Mouse (Mus musculus): ENCODE results near the gene Trpm3. TPM values are rescaled to one million over a fixed set of nuclear protein-coding genes. Genes with fewer than 3 reads are reported as not detected.

Gene Trpm3
- total and polyA plus RNA-seq, 2 experiments from 2014 or later: 19.1 to 64.7 TPM

DNA sequence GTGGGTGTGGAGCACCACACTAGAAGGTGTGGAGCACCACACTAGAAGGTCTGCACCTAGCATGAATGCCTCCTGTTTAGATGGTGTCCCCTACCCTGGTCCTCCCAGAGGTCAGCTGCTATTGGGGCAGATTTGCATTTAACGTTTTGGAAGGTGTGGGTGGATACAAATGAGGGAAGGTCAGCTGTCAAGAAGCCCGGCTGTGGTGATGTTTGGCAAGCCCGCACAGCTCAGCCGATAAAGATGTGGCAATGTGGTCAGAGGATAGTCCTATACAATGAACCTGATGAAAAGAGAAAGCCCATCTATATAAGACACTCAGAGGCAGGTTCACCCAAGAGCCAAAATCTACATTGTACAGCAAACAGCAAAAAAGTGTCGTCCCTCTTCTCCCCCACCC, 895.3 kb downstream of the Trpm3 start:
- DNase-seq (ENCODE audit: low spot score) (no peak), ATAC-seq (ENCODE audit: low FRiP score) (no peak)
- WGBS: 80% methylated on average over 5 of the region's 5 CpGs
- Histone ChIP-seq H3K27me3 (ENCODE audit: insufficient read depth, low read length) (no peaks in the 10 kb centered on the region), H3K4me2 (ENCODE audit: low read depth, low read length, poor library complexity, severe bottlenecking) (no peak overlapping the region), H3K27ac (ENCODE audit: low read depth, low read length) (no peak overlapping the region), H3K4me3 (ENCODE audit: low read depth, low read length) (no peak overlapping the region), H3K36me3 (ENCODE audit: insufficient read depth, low read length) (no peaks in the 10 kb centered on the region), H3K9me3 (ENCODE audit: low read length) (no peaks in the 10 kb centered on the region), H3K4me1 (ENCODE audit: insufficient read depth, low read length) (0 out of 2 replicates have a peak, but pooled peaks cover 3% of the 10 kb centered on the region), H3K9ac (replicated peaks; ENCODE audit: low read length, poor library complexity, severe bottlenecking) (no peak overlapping the region)
- TF ChIP-seq CTCF (IDR thresholded peaks at IDR 0.05): no peak

DNA sequence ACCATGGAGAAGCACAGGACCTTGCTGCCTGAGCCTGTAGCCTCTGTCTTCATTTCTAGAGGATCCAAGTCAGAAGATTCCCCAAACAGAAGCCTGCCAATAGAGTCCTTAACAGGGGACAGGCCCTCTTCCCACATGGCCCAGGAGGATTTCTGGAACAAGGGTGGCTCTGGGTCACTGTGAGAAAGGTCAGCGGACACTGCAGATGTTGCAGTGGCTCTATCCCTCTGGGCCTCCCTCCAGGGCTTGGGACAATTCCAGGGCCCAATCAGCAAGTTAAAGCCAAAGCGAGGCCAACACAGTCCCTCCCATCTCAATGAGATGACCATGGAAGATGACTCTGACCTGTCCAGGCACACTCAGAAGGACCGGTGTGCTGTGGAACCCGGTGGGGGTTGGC, 896.1 kb downstream of the Trpm3 start:
- WGBS: 90% methylated on average over 4 of the region's 4 CpGs
- no peak overlapping the region for H3K4me2 ChIP-seq (ENCODE audit: low read depth, low read length, poor library complexity, severe bottlenecking)
- H3K36me3 ChIP-seq (ENCODE audit: insufficient read depth, low read length): no peaks in the 10 kb centered on the region
- 0 out of 2 replicates have a peak, but pooled peaks cover 3% of the 10 kb centered on the region for H3K4me1 ChIP-seq (ENCODE audit: insufficient read depth, low read length)
- DNase-seq (ENCODE audit: low spot score): no peak
- H3K27ac ChIP-seq (ENCODE audit: low read depth, low read length): no peak overlapping the region
- H3K4me3 ChIP-seq (ENCODE audit: low read depth, low read length): no peak overlapping the region
- TF ChIP-seq CTCF (IDR thresholded peaks at IDR 0.05): no peak
- ATAC-seq (ENCODE audit: low FRiP score): no peak
- no peaks in the 10 kb centered on the region for H3K27me3 ChIP-seq (ENCODE audit: insufficient read depth, low read length)
- H3K9me3 ChIP-seq (ENCODE audit: low read length): no peaks in the 10 kb centered on the region
- H3K9ac ChIP-seq (replicated peaks; ENCODE audit: low read length, poor library complexity, severe bottlenecking): no peak overlapping the region

DNA sequence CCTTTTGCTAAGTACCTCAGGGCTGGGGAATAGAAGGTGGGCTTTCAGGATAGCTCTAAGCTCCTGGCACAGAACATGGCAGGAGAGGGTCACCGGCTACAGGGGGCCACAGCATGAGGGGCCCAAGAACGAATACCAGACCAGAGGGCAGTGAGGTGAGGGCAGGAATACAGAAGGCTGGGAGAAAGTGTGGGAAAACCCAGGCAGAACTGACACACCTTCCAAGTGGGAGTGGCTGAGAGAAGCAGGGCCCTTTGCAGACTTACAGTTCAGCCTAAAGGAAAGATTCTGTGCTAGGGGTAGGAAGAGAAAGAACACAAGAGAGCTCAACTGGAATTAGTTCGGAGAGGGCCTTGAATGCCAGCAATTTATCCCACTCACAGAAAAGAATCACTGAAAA, 896.9 kb downstream of the Trpm3 start:
- no peak overlapping the region for H3K4me3 ChIP-seq (ENCODE audit: low read depth, low read length)
- WGBS: 90% methylated on average over 3 of the region's 3 CpGs
- ATAC-seq (ENCODE audit: low FRiP score) (no peak), DNase-seq (ENCODE audit: low spot score) (no peak)
- no peak overlapping the region for H3K4me2 ChIP-seq (ENCODE audit: low read depth, low read length, poor library complexity, severe bottlenecking)
- 0 out of 2 replicates have a peak, but pooled peaks cover 3% of the 10 kb centered on the region for H3K4me1 ChIP-seq (ENCODE audit: insufficient read depth, low read length)
- H3K9ac ChIP-seq (replicated peaks; ENCODE audit: low read length, poor library complexity, severe bottlenecking): no peak overlapping the region
- H3K27me3 ChIP-seq (ENCODE audit: insufficient read depth, low read length): no peaks in the 10 kb centered on the region
- TF ChIP-seq CTCF (IDR thresholded peaks at IDR 0.05): no peak
- H3K9me3 ChIP-seq (ENCODE audit: low read length): no peaks in the 10 kb centered on the region
- no peaks in the 10 kb centered on the region for H3K36me3 ChIP-seq (ENCODE audit: insufficient read depth, low read length)
- H3K27ac ChIP-seq (ENCODE audit: low read depth, low read length): no peak overlapping the region

DNA sequence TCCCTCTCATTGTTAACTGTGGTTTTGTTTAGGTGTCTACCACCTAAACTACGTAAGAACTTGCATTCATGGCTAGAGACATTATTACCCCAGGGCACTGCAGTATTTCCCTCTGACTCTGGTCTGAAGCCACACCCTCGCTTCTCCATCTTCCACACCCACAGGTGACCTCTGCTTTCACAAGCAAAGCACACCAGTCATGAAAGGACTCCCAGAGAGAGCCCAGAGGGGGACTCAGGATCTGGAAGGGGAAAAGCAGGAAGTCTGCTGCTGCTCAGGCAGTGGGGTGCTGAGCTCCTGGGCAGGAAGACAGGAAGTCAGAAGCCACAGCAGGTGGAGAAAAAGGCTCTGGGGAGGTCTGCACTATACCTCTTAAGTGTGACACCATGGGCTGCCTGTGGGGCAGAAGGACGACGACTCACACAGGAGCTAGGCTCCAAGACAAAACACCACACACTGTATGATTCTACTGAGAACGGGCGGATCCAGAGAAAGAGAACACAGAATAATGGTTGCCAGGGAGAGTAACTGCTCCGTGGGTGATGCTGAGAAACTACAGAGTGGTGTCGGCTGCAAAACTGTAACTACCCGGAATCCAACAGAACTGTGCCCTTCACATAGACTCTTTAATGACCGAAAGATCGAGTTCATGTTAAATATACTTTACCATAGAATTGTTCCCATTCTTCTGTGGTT, 898.1 kb downstream of the Trpm3 start:
- Histone ChIP-seq H3K4me3 (ENCODE audit: low read depth, low read length) (no peak overlapping the region), H3K9ac (replicated peaks; ENCODE audit: low read length, poor library complexity, severe bottlenecking) (no peak overlapping the region), H3K27ac (ENCODE audit: low read depth, low read length) (no peak overlapping the region), H3K36me3 (ENCODE audit: insufficient read depth, low read length) (no peaks in the 10 kb centered on the region), H3K27me3 (ENCODE audit: insufficient read depth, low read length) (no peaks in the 10 kb centered on the region), H3K4me2 (ENCODE audit: low read depth, low read length, poor library complexity, severe bottlenecking) (no peak overlapping the region), H3K4me1 (ENCODE audit: insufficient read depth, low read length) (0 out of 2 replicates have a peak, but pooled peaks cover 3% of the 10 kb centered on the region), H3K9me3 (ENCODE audit: low read length) (no peaks in the 10 kb centered on the region)
- 54% methylated on average over 11 of the region's 11 CpGs for WGBS
- no peak for ATAC-seq (ENCODE audit: low FRiP score)
- no peak for TF ChIP-seq CTCF (IDR thresholded peaks at IDR 0.05)
- DNase-seq (ENCODE audit: low spot score): no peak

DNA sequence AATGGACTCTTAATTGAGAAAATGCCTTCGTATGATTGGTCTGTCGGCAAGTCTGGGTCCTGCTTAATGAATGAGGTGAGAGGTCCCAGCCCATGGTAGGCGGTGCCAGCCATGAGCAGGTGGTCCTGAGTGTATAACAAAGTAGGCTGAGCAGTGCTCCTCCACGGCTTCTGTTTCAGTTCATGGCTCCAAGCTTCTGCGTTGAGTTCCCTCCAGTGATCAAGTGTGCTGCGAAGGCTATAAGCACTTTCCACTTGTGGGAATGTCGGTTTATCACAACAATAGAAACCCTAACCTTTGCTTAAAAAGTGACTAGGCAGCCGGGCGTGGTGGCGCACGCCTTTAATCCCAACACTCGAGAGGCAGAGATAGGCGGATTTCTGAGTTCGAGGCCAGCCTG, 898.7 kb downstream of the Trpm3 start:
- WGBS: 83% methylated on average over 14 of the region's 14 CpGs
- no peak overlapping the region for H3K4me2 ChIP-seq (ENCODE audit: low read depth, low read length, poor library complexity, severe bottlenecking)
- no peak for TF ChIP-seq CTCF (IDR thresholded peaks at IDR 0.05)
- H3K27ac ChIP-seq (ENCODE audit: low read depth, low read length): no peak overlapping the region
- H3K9ac ChIP-seq (replicated peaks; ENCODE audit: low read length, poor library complexity, severe bottlenecking): no peak overlapping the region
- H3K4me1 ChIP-seq (ENCODE audit: insufficient read depth, low read length): 0 out of 2 replicates have a peak, but pooled peaks cover 3% of the 10 kb centered on the region
- H3K9me3 ChIP-seq (ENCODE audit: low read length): no peaks in the 10 kb centered on the region
- no peaks in the 10 kb centered on the region for H3K27me3 ChIP-seq (ENCODE audit: insufficient read depth, low read length)
- no peak overlapping the region for H3K4me3 ChIP-seq (ENCODE audit: low read depth, low read length)
- DNase-seq (ENCODE audit: low spot score) (no peak), ATAC-seq (ENCODE audit: low FRiP score) (no peak)
- H3K36me3 ChIP-seq (ENCODE audit: insufficient read depth, low read length): no peaks in the 10 kb centered on the region

DNA sequence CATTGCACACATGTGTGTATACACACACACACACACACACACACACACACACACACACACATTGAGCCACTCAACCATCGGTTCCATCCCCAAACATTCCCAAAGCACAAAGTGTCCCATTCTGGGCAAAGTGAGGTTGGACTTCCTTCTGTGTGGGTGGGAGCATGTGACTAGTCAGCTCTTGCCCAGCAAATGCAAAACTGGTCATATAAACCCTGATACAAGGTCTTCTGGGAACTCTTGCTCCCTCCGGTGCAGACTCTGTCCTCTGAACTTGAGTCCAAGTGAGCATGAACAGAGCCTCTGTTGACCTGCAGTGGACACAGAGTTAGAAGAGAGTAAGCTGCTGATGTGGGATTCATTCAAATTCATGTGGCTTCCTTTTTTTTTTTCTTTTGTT, 899.5 kb downstream of the Trpm3 start:
- 90% methylated on average over 2 of the region's 2 CpGs for WGBS
- H3K4me2 ChIP-seq (ENCODE audit: low read depth, low read length, poor library complexity, severe bottlenecking): no peak overlapping the region
- H3K4me3 ChIP-seq (ENCODE audit: low read depth, low read length): no peak overlapping the region
- no peak overlapping the region for H3K27ac ChIP-seq (ENCODE audit: low read depth, low read length)
- no peaks in the 10 kb centered on the region for H3K27me3 ChIP-seq (ENCODE audit: insufficient read depth, low read length)
- no peak for DNase-seq (ENCODE audit: low spot score)
- 0 out of 2 replicates have a peak, but pooled peaks cover 3% of the 10 kb centered on the region for H3K4me1 ChIP-seq (ENCODE audit: insufficient read depth, low read length)
- TF ChIP-seq CTCF (IDR thresholded peaks at IDR 0.05): no peak
- H3K36me3 ChIP-seq (ENCODE audit: insufficient read depth, low read length): no peaks in the 10 kb centered on the region
- no peak for ATAC-seq (ENCODE audit: low FRiP score)
- H3K9me3 ChIP-seq (ENCODE audit: low read length): no peaks in the 10 kb centered on the region
- H3K9ac ChIP-seq (replicated peaks; ENCODE audit: low read length, poor library complexity, severe bottlenecking): no peak overlapping the region
